Mouse (Mus musculus): ENCODE measurements around the gene Diaph2. TPM values are rescaled to one million over a fixed set of nuclear protein-coding genes. Genes with fewer than 3 reads are reported as not detected.

Diaph2 gene
- polyA plus RNA-seq, 1 experiment from 2014 or later, result 6.4 TPM

GRCm38 (mm10) chrX:130480877-130481276, 731.3 kb downstream of the Diaph2 start:
- H3K9me3 ChIP-seq (replicated peaks), result no peaks in the 10 kb centered on the region
- H3K4me2 ChIP-seq, result no peak overlapping the region
- WGBS, result 93% methylated on average over 1 of the region's 1 CpGs
- H3K36me3 ChIP-seq, result no peaks in the 10 kb centered on the region
- H3K4me1 ChIP-seq (replicated peaks), result no peaks in the 10 kb centered on the region
- ATAC-seq (ENCODE audit: insufficient number of reproducible peaks, low FRiP score), result no peak
- H3K27me3 ChIP-seq (replicated peaks), result no peaks in the 10 kb centered on the region
- no peak overlapping the region for H3K4me3 ChIP-seq
- H3K27ac ChIP-seq (ENCODE audit: poor library complexity, severe bottlenecking), result no peak overlapping the region
- H3K9ac ChIP-seq, result no peak overlapping the region

GRCm38 (mm10) chrX:130502680-130503464, 753.3 kb downstream of the Diaph2 start:
- no peak for ATAC-seq (ENCODE audit: insufficient number of reproducible peaks, low FRiP score)
- Histone ChIP-seq H3K4me1 (replicated peaks) (no peaks in the 10 kb centered on the region), H3K9ac (no peak overlapping the region), H3K27ac (ENCODE audit: poor library complexity, severe bottlenecking) (no peak overlapping the region), H3K27me3 (replicated peaks) (no peaks in the 10 kb centered on the region), H3K4me2 (no peak overlapping the region), H3K4me3 (no peak overlapping the region), H3K36me3 (no peaks in the 10 kb centered on the region), H3K9me3 (replicated peaks) (no peaks in the 10 kb centered on the region)
- WGBS, result 79% methylated on average over 12 of the region's 12 CpGs

GRCm38 (mm10) chrX:130503465-130503860, 753.9 kb downstream of the Diaph2 start:
- Histone ChIP-seq H3K4me3 (no peak overlapping the region), H3K9ac (no peak overlapping the region), H3K9me3 (replicated peaks) (no peaks in the 10 kb centered on the region), H3K36me3 (no peaks in the 10 kb centered on the region), H3K4me1 (replicated peaks) (no peaks in the 10 kb centered on the region), H3K27me3 (replicated peaks) (no peaks in the 10 kb centered on the region), H3K27ac (ENCODE audit: poor library complexity, severe bottlenecking) (no peak overlapping the region), H3K4me2 (no peak overlapping the region)
- no peak for ATAC-seq (ENCODE audit: insufficient number of reproducible peaks, low FRiP score)
- WGBS, result 68% methylated on average over 3 of the region's 3 CpGs

- no peak for ATAC-seq (ENCODE audit: insufficient number of reproducible peaks, low FRiP score)
- Histone ChIP-seq H3K4me3 (no peak overlapping the region), H3K9ac (no peak overlapping the region), H3K27ac (ENCODE audit: poor library complexity, severe bottlenecking) (no peak overlapping the region), H3K27me3 (replicated peaks) (no peaks in the 10 kb centered on the region), H3K4me1 (replicated peaks) (no peaks in the 10 kb centered on the region), H3K36me3 (no peaks in the 10 kb centered on the region), H3K4me2 (no peak overlapping the region), H3K9me3 (replicated peaks) (no peaks in the 10 kb centered on the region)
- WGBS, result 32% methylated on average over 5 of the region's 5 CpGs
Observed at GRCm38 (mm10) chrX:130505626-130506025, 756.1 kb downstream of the Diaph2 start.

Measured in heart, embryonic 12.5 days (tissue).